Mouse (Mus musculus): ENCODE measurements around the gene Cpa5. TPM values are rescaled to one million over a fixed set of nuclear protein-coding genes. Genes with fewer than 3 reads are reported as not detected.

Gene Cpa5
- polyA plus RNA-seq, 1 experiment from 2014 or later = 0.27 TPM

GRCm38 (mm10) chr6:30579961-30580840 is 30.6 kb upstream of the Cpa5 start:
- Histone ChIP-seq H3K4me2 (no peak overlapping the region), H3K9ac (no peak overlapping the region), H3K4me3 (no peak overlapping the region), H3K9me3 (no peaks in the 10 kb centered on the region), H3K36me3 (no peaks in the 10 kb centered on the region), H3K4me1 (peaks cover 15% of the 10 kb centered on the region), H3K27ac (peak overlapping the region; percentile 67), H3K27me3 (no peaks in the 10 kb centered on the region)
- 48% methylated on average over 17 of the region's 17 CpGs for WGBS
- ATAC-seq (ENCODE audit: insufficient number of reproducible peaks, low FRiP score, low TSS enrichment, low read depth) = no peak

GRCm38 (mm10) chr6:30580841-30581176 is 30.0 kb upstream of the Cpa5 start:
- Histone ChIP-seq H3K27ac (peak overlapping the region; percentile 47), H3K9ac (no peak overlapping the region), H3K27me3 (no peaks in the 10 kb centered on the region), H3K4me3 (no peak overlapping the region), H3K4me2 (no peak overlapping the region), H3K9me3 (no peaks in the 10 kb centered on the region), H3K4me1 (peaks cover 12% of the 10 kb centered on the region), H3K36me3 (no peaks in the 10 kb centered on the region)
- no peak for ATAC-seq (ENCODE audit: insufficient number of reproducible peaks, low FRiP score, low TSS enrichment, low read depth)
- 54% methylated on average over 8 of the region's 8 CpGs for WGBS

- no peaks in the 10 kb centered on the region for H3K9me3 ChIP-seq
- H3K27me3 ChIP-seq = no peaks in the 10 kb centered on the region
- no peak overlapping the region for H3K27ac ChIP-seq
- H3K9ac ChIP-seq = no peak overlapping the region
- H3K36me3 ChIP-seq = no peaks in the 10 kb centered on the region
- no peak overlapping the region for H3K4me3 ChIP-seq
- H3K4me2 ChIP-seq = no peak overlapping the region
- WGBS = 75% methylated on average over 7 of the region's 7 CpGs
- ATAC-seq (ENCODE audit: insufficient number of reproducible peaks, low FRiP score, low TSS enrichment, low read depth) = no peak
- no peaks in the 10 kb centered on the region for H3K4me1 ChIP-seq
These were observed 23.8 kb upstream of the Cpa5 start for GRCm38 (mm10) chr6:30586886-30587442.

DNA sequence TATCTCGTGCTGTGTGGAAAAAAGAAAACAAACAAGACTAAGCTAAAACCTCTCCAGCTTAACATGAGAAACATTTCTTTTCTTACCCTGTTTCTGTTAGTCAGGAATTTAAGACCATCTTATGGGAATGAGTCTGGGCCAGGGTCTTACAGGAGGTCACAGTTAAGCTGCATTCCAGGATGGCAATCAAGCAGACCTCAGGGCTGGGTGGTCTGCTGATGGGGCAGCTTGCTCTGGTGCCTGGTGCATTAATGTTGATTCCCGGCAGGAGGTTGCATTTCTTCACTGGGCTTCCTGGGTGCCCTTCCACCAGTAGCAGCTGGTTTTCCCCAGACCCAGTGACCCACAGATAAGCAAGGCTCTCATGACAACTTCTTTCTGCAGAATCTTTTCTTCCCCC is 21.0 kb upstream of the Cpa5 start:
- Histone ChIP-seq H3K27ac (peak overlapping the region; percentile 52), H3K4me3 (no peak overlapping the region), H3K27me3 (no peaks in the 10 kb centered on the region), H3K4me1 (no peaks in the 10 kb centered on the region), H3K9me3 (no peaks in the 10 kb centered on the region), H3K9ac (no peak overlapping the region), H3K4me2 (no peak overlapping the region), H3K36me3 (no peaks in the 10 kb centered on the region)
- WGBS = 18% methylated on average over 2 of the region's 2 CpGs
- no peak for ATAC-seq (ENCODE audit: insufficient number of reproducible peaks, low FRiP score, low TSS enrichment, low read depth)

DNA sequence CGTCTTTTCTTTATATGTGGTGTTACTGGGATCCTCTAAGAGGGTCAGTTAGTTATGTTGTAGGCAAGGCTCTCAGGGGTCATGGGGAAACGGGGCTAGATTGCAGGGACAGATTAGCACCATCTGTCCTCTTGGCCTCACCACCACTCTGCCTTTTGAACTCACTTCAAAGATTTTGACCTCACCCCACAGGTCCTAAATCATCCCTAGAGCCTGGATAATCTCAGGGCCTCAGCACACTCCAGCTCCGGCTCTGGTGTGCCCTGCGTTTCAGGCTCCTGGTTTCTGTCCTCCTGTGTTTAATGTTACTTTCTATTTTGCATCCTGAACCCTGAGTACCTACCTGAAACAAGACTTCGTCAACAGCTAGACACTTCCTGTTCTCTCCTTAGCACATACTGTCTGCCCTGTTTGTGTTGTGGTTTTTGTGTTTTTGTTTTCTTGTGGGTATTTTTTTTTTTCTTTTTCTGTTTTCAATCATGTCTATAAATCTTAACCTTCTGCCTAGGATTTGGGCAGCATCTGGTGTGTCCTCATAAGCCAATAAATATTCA is 18.9 kb upstream of the Cpa5 start:
- WGBS = 36% methylated on average over 5 of the region's 5 CpGs
- Histone ChIP-seq H3K4me2 (no peak overlapping the region), H3K4me1 (peaks cover 10% of the 10 kb centered on the region), H3K27ac (no peak overlapping the region), H3K36me3 (no peaks in the 10 kb centered on the region), H3K9ac (no peak overlapping the region), H3K27me3 (no peaks in the 10 kb centered on the region), H3K9me3 (no peaks in the 10 kb centered on the region), H3K4me3 (no peak overlapping the region)
- no peak for ATAC-seq (ENCODE audit: insufficient number of reproducible peaks, low FRiP score, low TSS enrichment, low read depth)

DNA sequence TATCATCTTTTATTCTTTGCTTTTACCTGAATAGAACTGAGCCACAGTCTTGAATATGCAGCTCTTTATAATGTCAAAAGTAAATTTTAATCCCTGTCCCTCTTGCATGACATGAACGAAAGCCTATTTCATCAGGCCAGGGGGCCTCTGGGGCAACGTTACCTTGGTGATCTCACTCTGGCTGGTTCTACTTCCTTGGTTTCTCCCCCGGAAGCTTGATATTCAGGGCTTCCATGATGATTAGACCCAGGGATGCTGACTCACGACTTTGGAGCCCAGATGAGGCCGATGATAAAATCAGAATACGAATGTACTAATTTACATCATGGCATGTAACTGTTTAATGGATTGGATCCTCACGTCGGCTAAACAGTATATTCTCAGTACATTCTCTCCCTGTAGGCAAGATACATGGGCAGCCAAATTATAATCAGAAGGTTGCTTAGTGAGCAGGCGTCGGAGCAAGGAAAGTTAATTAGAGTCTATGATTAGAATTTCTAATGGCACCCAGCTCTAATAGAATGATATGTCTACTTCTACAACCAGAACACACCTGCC is 18.3 kb upstream of the Cpa5 start:
- Histone ChIP-seq H3K9ac (no peak overlapping the region), H3K27me3 (no peaks in the 10 kb centered on the region), H3K27ac (no peak overlapping the region), H3K4me3 (no peak overlapping the region), H3K4me1 (peaks cover 10% of the 10 kb centered on the region), H3K36me3 (no peaks in the 10 kb centered on the region), H3K9me3 (no peaks in the 10 kb centered on the region), H3K4me2 (no peak overlapping the region)
- no peak for ATAC-seq (ENCODE audit: insufficient number of reproducible peaks, low FRiP score, low TSS enrichment, low read depth)
- WGBS = 50% methylated on average over 10 of the region's 10 CpGs

GRCm38 (mm10) chr6:30594364-30594763 is 16.4 kb upstream of the Cpa5 start:
- no peak overlapping the region for H3K4me3 ChIP-seq
- no peak for ATAC-seq (ENCODE audit: insufficient number of reproducible peaks, low FRiP score, low TSS enrichment, low read depth)
- 78% methylated on average over 7 of the region's 7 CpGs for WGBS
- H3K27me3 ChIP-seq = no peaks in the 10 kb centered on the region
- no peak overlapping the region for H3K27ac ChIP-seq
- no peaks in the 10 kb centered on the region for H3K9me3 ChIP-seq
- H3K4me2 ChIP-seq = no peak overlapping the region
- H3K9ac ChIP-seq = no peak overlapping the region
- peaks cover 10% of the 10 kb centered on the region for H3K4me1 ChIP-seq
- H3K36me3 ChIP-seq = no peaks in the 10 kb centered on the region

DNA sequence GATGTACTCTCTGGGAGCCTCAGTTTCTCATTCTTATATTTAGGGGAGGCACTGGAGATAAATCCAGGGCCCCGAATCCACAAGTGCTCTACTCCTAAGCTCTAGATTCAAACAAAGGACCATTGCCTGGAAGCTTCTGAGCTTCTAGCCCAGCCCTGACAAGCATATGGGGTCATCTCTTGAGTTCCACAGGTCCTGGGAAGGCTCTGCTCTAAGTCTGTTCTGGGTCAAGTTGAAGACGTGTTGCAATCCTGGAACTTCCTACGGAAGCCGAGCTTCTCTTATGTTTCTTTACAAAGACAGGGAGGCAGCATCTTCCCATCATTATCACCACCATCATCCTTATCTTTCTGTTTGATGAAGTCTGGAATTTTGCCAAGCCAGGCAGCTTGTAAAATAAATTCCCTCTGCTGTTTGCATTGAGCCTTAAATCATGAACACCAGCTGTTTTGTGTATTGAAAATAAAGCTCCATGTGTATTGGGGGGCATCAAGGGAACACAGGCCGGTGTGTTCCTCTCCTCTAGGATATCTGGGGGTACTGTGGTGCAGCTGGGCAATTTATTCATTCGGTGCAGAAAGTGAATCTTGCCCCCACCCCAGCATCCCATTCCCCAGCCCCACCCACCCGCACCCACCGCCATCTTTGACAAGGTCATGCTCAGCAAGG is 14.4 kb upstream of the Cpa5 start:
- H3K4me1 ChIP-seq = peaks cover 10% of the 10 kb centered on the region
- ATAC-seq (ENCODE audit: insufficient number of reproducible peaks, low FRiP score, low TSS enrichment, low read depth) = no peak
- WGBS = 72% methylated on average over 8 of the region's 8 CpGs
- H3K4me3 ChIP-seq = no peak overlapping the region
- no peaks in the 10 kb centered on the region for H3K27me3 ChIP-seq
- H3K4me2 ChIP-seq = no peak overlapping the region
- H3K9ac ChIP-seq = no peak overlapping the region
- peak overlapping the region; percentile 50; the same call in 1 of the 2 replicates for H3K27ac ChIP-seq
- no peaks in the 10 kb centered on the region for H3K36me3 ChIP-seq
- no peaks in the 10 kb centered on the region for H3K9me3 ChIP-seq

DNA sequence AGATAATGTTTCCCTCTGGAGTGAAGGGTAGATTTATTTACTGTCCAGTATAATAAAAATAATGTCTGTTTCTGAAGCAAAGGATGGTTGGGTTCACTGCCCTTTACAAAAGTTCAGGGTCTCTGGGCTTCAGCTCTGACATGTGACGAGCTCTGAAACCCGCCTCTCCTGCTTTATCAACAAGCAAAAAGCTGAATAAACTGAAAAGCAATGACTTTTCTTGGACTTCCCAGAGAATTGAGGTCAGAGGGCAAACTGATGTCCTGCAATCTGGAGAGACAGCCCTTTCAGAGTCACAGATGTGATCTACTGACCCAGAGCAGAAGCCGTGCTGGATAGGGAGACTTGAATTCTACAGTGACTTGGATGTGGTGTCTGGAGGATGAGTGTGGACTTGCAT is 10.8 kb upstream of the Cpa5 start:
- H3K4me2 ChIP-seq = no peak overlapping the region
- H3K4me3 ChIP-seq = no peak overlapping the region
- H3K9me3 ChIP-seq = no peaks in the 10 kb centered on the region
- no peak for ATAC-seq (ENCODE audit: insufficient number of reproducible peaks, low FRiP score, low TSS enrichment, low read depth)
- WGBS = 78% methylated on average over 3 of the region's 3 CpGs
- H3K4me1 ChIP-seq = peaks cover 14% of the 10 kb centered on the region
- H3K27ac ChIP-seq = no peak overlapping the region
- H3K9ac ChIP-seq = no peak overlapping the region
- H3K27me3 ChIP-seq = no peaks in the 10 kb centered on the region
- H3K36me3 ChIP-seq = no peaks in the 10 kb centered on the region

DNA sequence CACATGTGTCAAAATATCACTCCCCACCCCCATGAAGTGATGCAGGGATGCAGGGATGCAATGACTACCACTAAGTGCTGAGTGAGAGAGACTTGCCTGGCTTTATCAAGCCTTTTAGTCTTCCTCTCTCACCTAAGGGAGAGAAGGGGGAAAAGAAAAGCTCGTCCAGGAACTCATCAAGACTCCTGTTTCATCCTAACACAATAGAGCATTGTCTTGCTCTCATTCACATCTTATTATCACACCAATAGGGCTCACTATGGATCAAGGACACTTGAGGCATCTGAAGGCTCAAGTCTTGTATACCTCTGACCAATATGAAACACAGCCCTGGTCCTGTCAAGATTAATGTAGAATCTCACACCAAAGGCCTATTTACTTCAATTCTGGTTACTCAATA is 9.8 kb upstream of the Cpa5 start:
- no peaks in the 10 kb centered on the region for H3K36me3 ChIP-seq
- H3K4me3 ChIP-seq = no peak overlapping the region
- H3K4me2 ChIP-seq = no peak overlapping the region
- no peak for ATAC-seq (ENCODE audit: insufficient number of reproducible peaks, low FRiP score, low TSS enrichment, low read depth)
- no peaks in the 10 kb centered on the region for H3K9me3 ChIP-seq
- H3K4me1 ChIP-seq = peaks cover 5% of the 10 kb centered on the region
- H3K27me3 ChIP-seq = no peaks in the 10 kb centered on the region
- 83% methylated on average over 1 of the region's 1 CpGs for WGBS
- no peak overlapping the region for H3K27ac ChIP-seq
- H3K9ac ChIP-seq = no peak overlapping the region

DNA sequence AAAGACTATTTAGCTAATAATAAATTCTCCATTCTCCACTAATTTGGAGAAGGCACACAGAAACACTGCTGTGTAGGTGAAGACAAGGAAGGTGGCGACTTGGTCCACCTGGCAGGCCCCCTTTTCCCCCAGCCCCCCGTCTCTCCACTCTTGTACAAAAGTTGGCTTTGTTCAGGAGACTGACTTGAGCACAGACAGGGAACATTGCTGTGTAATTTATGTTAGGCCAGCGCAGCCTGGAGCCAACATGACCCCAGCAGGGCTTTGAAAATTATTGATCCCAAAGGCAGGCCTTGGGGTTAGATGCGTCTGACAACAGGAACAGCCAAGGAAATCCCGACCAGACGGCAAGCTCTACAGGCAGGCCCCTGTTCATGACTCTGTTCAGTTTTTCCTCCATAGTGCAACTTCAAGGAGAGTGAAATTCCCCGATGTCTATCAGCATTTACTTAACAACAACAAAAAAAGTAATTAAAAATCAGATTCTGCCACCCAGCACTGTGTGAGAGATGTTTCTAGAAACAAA is 6.4 kb upstream of the Cpa5 start:
- 36% methylated on average over 7 of the region's 7 CpGs for WGBS
- no peak overlapping the region for H3K27ac ChIP-seq
- H3K9ac ChIP-seq = no peak overlapping the region
- no peak for ATAC-seq (ENCODE audit: insufficient number of reproducible peaks, low FRiP score, low TSS enrichment, low read depth)
- peaks cover 3% of the 10 kb centered on the region for H3K4me1 ChIP-seq
- H3K4me2 ChIP-seq = no peak overlapping the region
- H3K27me3 ChIP-seq = no peaks in the 10 kb centered on the region
- H3K36me3 ChIP-seq = no peaks in the 10 kb centered on the region
- no peaks in the 10 kb centered on the region for H3K9me3 ChIP-seq
- no peak overlapping the region for H3K4me3 ChIP-seq

Measured in limb, embryonic 15.5 days (tissue).